18 mouse cellular contexts compared by ENCODE assay signal in the genomic region with DNA sequence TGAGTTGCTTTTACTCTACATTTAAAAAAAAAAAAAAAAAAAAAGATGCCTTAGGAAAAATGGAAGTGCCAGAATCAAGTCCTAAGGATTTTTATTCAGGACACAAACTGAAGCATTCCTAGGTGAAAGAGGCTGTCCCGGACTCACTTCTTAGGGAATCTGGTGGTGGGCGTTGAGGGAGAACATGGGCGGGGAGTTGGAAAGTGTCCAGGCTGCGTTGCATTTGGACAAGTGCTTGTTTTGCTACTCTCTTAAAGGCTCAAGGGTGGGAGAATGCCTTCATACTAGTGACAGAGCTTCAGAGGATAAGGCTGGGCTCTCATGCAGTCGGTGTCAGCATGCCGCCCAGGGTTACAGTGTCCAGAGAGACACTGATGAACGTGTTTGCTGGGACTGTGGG. TPM values are rescaled to one million over a fixed set of nuclear protein-coding genes. Genes with fewer than 3 reads are reported as not detected.
DNase-seq lines count a peak whose midpoint lies in the region; ATAC-seq and TF ChIP-seq lines count a peak whose summit lies in the region.
"Had no signal": no experiment of that assay in that cellular context is flagged by ENCODE, and none has a peak within 500 bp of the region (broad histone marks: within the 10 kb centered on the region; RNA-seq: fewer than 3 reads in every experiment).

No protein-coding gene starts in this region.

- no peak for ATAC-seq in lung, postnatal 0 days
- no peak for ATAC-seq in intestine, embryonic 15.5 days
- ATAC-seq: forebrain, embryonic 15.5 days; intestine, embryonic 16.5 days; Patski had no signal

- no peak overlapping the region for H3K9ac ChIP-seq in lung, postnatal 0 days (replicated peaks; ENCODE audit: low read depth)
- H3K9ac ChIP-seq in intestine, embryonic 15.5 days = no peak overlapping the region
- H3K9ac ChIP-seq: forebrain, embryonic 15.5 days; limb, embryonic 12.5 days; midbrain, embryonic 12.5 days had no signal

- H3K9me3 ChIP-seq in lung, postnatal 0 days (ENCODE audit: low read length) = no peaks in the 10 kb centered on the region
- no peaks in the 10 kb centered on the region for H3K9me3 ChIP-seq in intestine, embryonic 15.5 days
- H3K9me3 ChIP-seq: forebrain, embryonic 15.5 days; limb, embryonic 12.5 days; midbrain, embryonic 12.5 days had no signal

- peak; percentile 8 to 32 for DNase-seq in heart, postnatal 14 days
- no peak for DNase-seq in heart, adult 11 months
- DNase-seq in lung, adult 18-20 months = peak; percentile 10 to 12
- DNase-seq in lung, postnatal 0 days (ENCODE audit: low spot score) = no peak
- DNase-seq in NIH3T3 (ENCODE audit: low read depth) = peak; percentile 20
- DNase-seq in brain, embryonic 14.5 days (ENCODE audit: low read depth) = peak; percentile 25
- DNase-seq: cerebellum, adult 11 months had no signal

- TF ChIP-seq CTCF in lung, postnatal 0 days (IDR thresholded peaks at IDR 0.05) = no peak
- TF ChIP-seq CTCF in brain, embryonic 14.5 days (IDR thresholded peaks at IDR 0.05; ENCODE audit: borderline replicate concordance, extremely low read depth, insufficient read depth, insufficient read length) = no peak

- H3K36me3 ChIP-seq in lung, postnatal 0 days (ENCODE audit: insufficient read depth, low read length) = no peaks in the 10 kb centered on the region
- H3K36me3 ChIP-seq in intestine, embryonic 15.5 days = no peaks in the 10 kb centered on the region
- H3K36me3 ChIP-seq: forebrain, embryonic 15.5 days; limb, embryonic 12.5 days; midbrain, embryonic 12.5 days had no signal

- H3K27me3 ChIP-seq in lung, postnatal 0 days (replicated peaks; ENCODE audit: insufficient read depth, low read length) = no peaks in the 10 kb centered on the region
- H3K27me3 ChIP-seq in intestine, embryonic 15.5 days (replicated peaks) = no peaks in the 10 kb centered on the region
- H3K27me3 ChIP-seq: forebrain, embryonic 15.5 days; limb, embryonic 12.5 days; midbrain, embryonic 12.5 days; Patski had no signal

- no peak overlapping the region for H3K27ac ChIP-seq in lung, postnatal 0 days (ENCODE audit: low read length)
- H3K27ac ChIP-seq in intestine, embryonic 15.5 days = no peak overlapping the region
- H3K27ac ChIP-seq: forebrain, embryonic 15.5 days; limb, embryonic 12.5 days; midbrain, embryonic 12.5 days had no signal

- intact Hi-C loops in heart, postnatal 14 days (cut with DNase I) = no loop called here

- H3K4me2 ChIP-seq in lung, postnatal 0 days (replicated peaks; ENCODE audit: low read depth, low read length) = no peak overlapping the region
- no peak overlapping the region for H3K4me2 ChIP-seq in intestine, embryonic 15.5 days (replicated peaks)
- H3K4me2 ChIP-seq: forebrain, embryonic 15.5 days; limb, embryonic 12.5 days; midbrain, embryonic 12.5 days had no signal

- 35% methylated on average over 7 of the region's 7 CpGs for WGBS in lung, postnatal 0 days
- 59% methylated on average over 7 of the region's 7 CpGs for WGBS in intestine, embryonic 15.5 days

- TF ChIP-seq EP300 in lung, postnatal 0 days (IDR thresholded peaks at IDR 0.05) = no peak

- H3K4me3 ChIP-seq in lung, postnatal 0 days (ENCODE audit: low read depth, low read length) = no peak overlapping the region
- H3K4me3 ChIP-seq in intestine, embryonic 15.5 days (replicated peaks) = no peak overlapping the region
- H3K4me3 ChIP-seq: forebrain, embryonic 15.5 days; limb, embryonic 12.5 days; midbrain, embryonic 12.5 days had no signal

- H3K4me1 ChIP-seq in lung, postnatal 0 days (ENCODE audit: insufficient read depth, low read depth, low read length) = peaks cover 6% of the 10 kb centered on the region; the same call in 1 of the 2 replicates
- H3K4me1 ChIP-seq in intestine, embryonic 15.5 days (replicated peaks) = peaks cover 1% of the 10 kb centered on the region; the same call in 1 of the 2 replicates
- H3K4me1 ChIP-seq: forebrain, embryonic 15.5 days; limb, embryonic 12.5 days; midbrain, embryonic 12.5 days had no signal

- TF ChIP-seq POLR2A in brain, embryonic 14.5 days (IDR thresholded peaks at IDR 0.05; ENCODE audit: borderline replicate concordance, extremely low read depth, insufficient read depth, insufficient read length, poor library complexity, severe bottlenecking) = no peak

RNA-seq across cellular contexts. Expression of a gene that starts 6.1 kb away (rescaled TPM):
- total RNA-seq in heart, postnatal 14 days (2021) = 1 to 10 TPM in 1 of 2 experiments, not detected in 1; 2.4 TPM
- polyA plus RNA-seq in lung, postnatal 0 days (2015; fragmentation: Nextera tagmentation; extraction: Ambion mirVana) = 0.66 TPM in 1 of 2 replicates, not detected in the other
- polyA plus RNA-seq in brain, embryonic 14.5 days (2012; rRNA removed) = not detected in 2 replicates
- not detected in 2 replicates for polyA plus RNA-seq in intestine, embryonic 15.5 days (2015; fragmentation: Nextera tagmentation; extraction: Ambion mirVana)
- total RNA-seq: granulocyte monocyte progenitor cell, adult 5-6 weeks; hematopoietic stem cell, adult 5-6 weeks had no signal
- polyA plus RNA-seq: cortical plate, adult 2 months; forebrain, embryonic 15.5 days; intestine, embryonic 16.5 days; large intestine, adult 2 months; limb, embryonic 12.5 days; liver, embryonic 16.5 days; midbrain, embryonic 12.5 days; Patski had no signal

Comparison
In these comparisons a context has a peak if more than half of its experiments do, and no peak if none do; other contexts are left out.
1. DNase-seq: peak in heart, postnatal 14 days (2 of 2), lung, adult 18-20 months (2 of 2), NIH3T3 (single experiment) and brain, embryonic 14.5 days (single experiment); none in heart, adult 11 months (single experiment) and lung, postnatal 0 days (single experiment).